Mouse (Mus musculus) intestine, embryonic 15.5 days (tissue): ENCODE measurements around the gene Tyw1. TPM values are rescaled to one million over a fixed set of nuclear protein-coding genes. Genes with fewer than 3 reads are reported as not detected.
"Not testable (repeated sequence)": the region's sequence is repeated elsewhere in the genome, so short reads cannot be mapped to it uniquely, and the experiment has no call there.

ENCODE experiments used
- ATAC-seq: fragments of 200-750 bp; cut with Nextera tagmentation; 2 replicates; pipeline ENCODE4 v1.8.0; 2017; ENCODE audit warnings: moderate TSS enrichment, moderate library complexity
- H3K27ac ChIP-seq: fragments of 300-500 bp; sonication (generic); 2 replicates; pipeline ENCODE4 v1.5.1; 2015; ENCODE audit warnings: mild to moderate bottlenecking, inconsistent platforms
- H3K27me3 ChIP-seq: fragments of 300-500 bp; sonication (generic); replicated peaks from 2 replicates; pipeline ENCODE4 v1.6.1; 2015; ENCODE audit warnings: inconsistent platforms
- H3K36me3 ChIP-seq: fragments of 300-500 bp; sonication (generic); 2 replicates; pipeline ENCODE4 v1.6.1; 2015; ENCODE audit warnings: inconsistent platforms
- H3K4me1 ChIP-seq: fragments of 300-500 bp; sonication (generic); replicated peaks from 2 replicates; pipeline ENCODE4 v1.6.1; 2015; ENCODE audit warnings: inconsistent platforms
- H3K4me2 ChIP-seq: fragments of 300-500 bp; sonication (generic); replicated peaks from 2 replicates; pipeline ENCODE4 v1.6.1; 2015; ENCODE audit warnings: mild to moderate bottlenecking, inconsistent platforms
- H3K4me3 ChIP-seq: fragments of 300-500 bp; sonication (generic); replicated peaks from 2 replicates; pipeline ENCODE4 v1.5.1; 2015; ENCODE audit warnings: inconsistent platforms
- H3K9ac ChIP-seq: fragments of 300-500 bp; sonication (generic); 2 replicates; pipeline ENCODE4 v1.6.1; 2015; ENCODE audit warnings: inconsistent platforms
- H3K9me3 ChIP-seq: fragments of 300-500 bp; sonication (generic); 2 replicates; pipeline ENCODE4 v1.6.1; 2016; ENCODE audit warnings: inconsistent platforms
- WGBS: fragments of 180-500 bp; shearing (Covaris S2); methylation state at CpG from one replicate; pipeline ENCODE4 v1.1.7; 2015; 5-methylcytosine and 5-hydroxymethylcytosine counted together
- polyA plus RNA-seq: library from polyadenylated mRNA; unstranded; fragments of >200 nt; fragmentation: Nextera tagmentation; extraction: Ambion mirVana; gene quantifications from 2 replicates; pipeline ENCODE4 v1.2.1, GENCODE M21; 2015

The Tyw1 gene
- polyA plus RNA-seq, 1 experiment from 2014 or later = 24.0 TPM

DNA sequence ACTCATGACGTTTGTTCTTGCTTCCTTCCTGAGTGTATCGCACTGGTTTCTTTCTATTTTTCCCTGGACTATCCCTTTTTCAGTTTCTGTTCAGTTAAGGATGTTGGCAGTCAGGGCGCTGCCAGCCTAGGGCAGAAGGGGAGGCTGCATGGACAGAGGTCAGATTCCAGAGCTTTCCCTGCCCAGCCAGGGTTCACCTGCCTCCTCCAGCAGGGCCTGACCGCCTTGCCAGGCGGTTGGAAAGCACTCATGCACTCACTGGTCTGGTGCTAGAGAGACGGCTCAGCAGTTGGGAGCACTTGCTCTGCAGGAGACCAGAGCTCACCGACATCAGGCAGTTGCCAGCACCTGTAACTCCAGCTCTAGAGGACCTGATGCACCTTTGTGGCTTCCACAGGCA is 16.2 kb upstream of the Tyw1 start:
- ATAC-seq = no peak
- Histone ChIP-seq H3K4me2 (no peak overlapping the region), H3K27me3 (no peaks in the 10 kb centered on the region), H3K9ac (no peak overlapping the region), H3K27ac (no peak overlapping the region), H3K36me3 (peaks cover 65% of the 10 kb centered on the region), H3K4me1 (no peaks in the 10 kb centered on the region), H3K9me3 (no peaks in the 10 kb centered on the region), H3K4me3 (no peak overlapping the region)
- 92% methylated on average over 7 of the region's 7 CpGs for WGBS

DNA sequence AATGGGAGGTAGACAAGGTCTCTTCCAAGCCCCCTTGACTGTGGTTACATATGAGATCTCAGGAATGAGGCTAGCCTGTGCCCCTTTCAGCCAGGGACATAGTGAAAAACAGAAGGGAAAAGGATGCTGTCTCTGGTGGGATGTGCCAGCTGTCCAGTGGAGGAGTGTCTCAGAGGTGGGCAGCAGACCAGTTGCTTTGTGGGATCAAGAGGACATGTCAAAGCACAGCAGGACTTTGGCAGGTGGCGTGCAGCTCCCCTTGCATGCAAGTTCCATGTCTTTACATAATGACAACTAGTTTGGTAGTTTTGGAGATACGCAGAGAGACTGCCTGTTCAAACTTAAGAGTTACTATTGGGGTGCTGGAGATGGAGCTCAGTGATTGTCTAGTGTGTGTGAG is 15.6 kb upstream of the Tyw1 start:
- Histone ChIP-seq H3K36me3 (peaks cover 65% of the 10 kb centered on the region), H3K27ac (no peak overlapping the region), H3K4me3 (no peak overlapping the region), H3K27me3 (no peaks in the 10 kb centered on the region), H3K9me3 (no peaks in the 10 kb centered on the region), H3K4me2 (no peak overlapping the region), H3K9ac (no peak overlapping the region), H3K4me1 (no peaks in the 10 kb centered on the region)
- WGBS = 93% methylated on average over 2 of the region's 2 CpGs
- ATAC-seq = no peak

GRCm38 (mm10) chr5:130241426-130241825 is 14.0 kb upstream of the Tyw1 start:
- Histone ChIP-seq H3K27me3 (no peaks in the 10 kb centered on the region), H3K4me3 (no peak overlapping the region), H3K9me3 (no peaks in the 10 kb centered on the region), H3K4me2 (no peak overlapping the region), H3K27ac (no peak overlapping the region), H3K36me3 (peaks cover 59% of the 10 kb centered on the region), H3K4me1 (no peaks in the 10 kb centered on the region), H3K9ac (no peak overlapping the region)
- 89% methylated on average over 12 of the region's 12 CpGs for WGBS
- ATAC-seq = no peak

- Histone ChIP-seq H3K9ac (no peak overlapping the region), H3K4me2 (no peak overlapping the region), H3K4me1 (no peaks in the 10 kb centered on the region), H3K4me3 (no peak overlapping the region), H3K27ac (no peak overlapping the region), H3K27me3 (no peaks in the 10 kb centered on the region), H3K36me3 (peaks cover 42% of the 10 kb centered on the region), H3K9me3 (no peaks in the 10 kb centered on the region)
- no peak for ATAC-seq
- 77% methylated on average over 5 of the region's 5 CpGs for WGBS
These were observed 7.6 kb upstream of the Tyw1 start for GRCm38 (mm10) chr5:130247823-130248222.

GRCm38 (mm10) chr5:130254164-130255016 is 1.0 kb upstream of the Tyw1 start:
- WGBS = 10% methylated on average over 19 of the region's 19 CpGs
- peak overlapping the region; percentile 84 for H3K4me2 ChIP-seq
- peak overlapping the region; percentile 80 for H3K9ac ChIP-seq
- peak overlapping the region; percentile 69 for H3K4me3 ChIP-seq
- peaks cover 4% of the 10 kb centered on the region; the same call in 1 of the 2 replicates for H3K4me1 ChIP-seq
- peaks cover 3% of the 10 kb centered on the region; the same call in 1 of the 2 replicates for H3K36me3 ChIP-seq
- H3K27ac ChIP-seq = peak overlapping the region; percentile 84
- ATAC-seq = peak; percentile 1; the same call in 1 of the 2 replicates
- no peaks in the 10 kb centered on the region for H3K27me3 ChIP-seq
- H3K9me3 ChIP-seq = no peaks in the 10 kb centered on the region

- not testable (repeated sequence) for H3K36me3 ChIP-seq, H3K4me1 ChIP-seq, H3K9me3 ChIP-seq, H3K27me3 ChIP-seq
- ATAC-seq = peak; percentile 3; the same call in 1 of the 2 replicates
- peak overlapping the region; percentile 84 for H3K4me2 ChIP-seq
- peak overlapping the region; percentile 42; the same call in 1 of the 2 replicates for H3K9ac ChIP-seq
- peak overlapping the region; percentile 69 for H3K4me3 ChIP-seq
- 27% methylated on average over 20 of the region's 20 CpGs for WGBS
- H3K27ac ChIP-seq = peak overlapping the region; percentile 81
These were observed 543 bp downstream of the Tyw1 start for GRCm38 (mm10) chr5:130255799-130256525.

DNA sequence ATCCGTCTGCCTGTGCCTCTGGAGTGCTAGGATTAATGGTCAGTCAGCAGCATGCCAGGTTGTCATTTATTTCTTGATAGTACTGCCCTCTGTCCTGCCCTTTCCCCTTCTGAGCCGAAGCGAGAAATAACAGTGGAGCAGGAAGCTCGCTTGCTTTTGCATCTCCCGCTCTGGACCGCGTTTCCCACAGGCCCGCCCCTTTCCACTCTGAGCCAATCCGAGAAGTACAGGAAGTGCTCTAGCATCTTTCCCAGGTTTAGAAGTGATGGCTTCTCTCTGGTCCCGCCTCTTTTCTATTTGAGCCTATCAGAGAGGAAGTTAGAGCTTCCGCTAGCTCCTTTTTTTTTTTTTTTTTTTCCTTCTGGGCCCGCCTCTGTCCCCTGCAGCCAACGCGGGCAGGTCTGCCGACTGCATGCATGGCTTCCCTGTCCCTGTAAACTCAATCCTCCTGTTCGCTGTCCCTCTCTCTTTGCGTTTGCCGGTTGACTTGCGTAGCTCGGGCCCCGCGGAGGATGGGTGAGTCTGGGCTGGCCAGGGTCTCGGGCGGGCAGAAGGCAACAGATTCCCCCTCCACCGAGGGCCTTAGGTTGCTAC is 1.4 kb downstream of the Tyw1 start:
- no peaks in the 10 kb centered on the region; the same call in 1 of the 2 replicates for H3K36me3 ChIP-seq
- peak overlapping the region; percentile 84 for H3K4me2 ChIP-seq
- H3K9me3 ChIP-seq = no peaks in the 10 kb centered on the region
- ATAC-seq = peak; percentile 94
- H3K9ac ChIP-seq = peak overlapping the region; percentile 74
- WGBS = under 1% methylated on average over 25 of the region's 25 CpGs
- H3K4me1 ChIP-seq = peaks cover 4% of the 10 kb centered on the region; the same call in 1 of the 2 replicates
- peak overlapping the region; percentile 81 for H3K27ac ChIP-seq
- H3K4me3 ChIP-seq = peak overlapping the region; percentile 69
- no peaks in the 10 kb centered on the region for H3K27me3 ChIP-seq

- no peak for ATAC-seq
- Histone ChIP-seq H3K9me3 (no peaks in the 10 kb centered on the region), H3K4me3 (peak overlapping the region; percentile 69), H3K27ac (peak overlapping the region; percentile 79), H3K27me3 (no peaks in the 10 kb centered on the region), H3K36me3 (no peaks in the 10 kb centered on the region; the same call in 1 of the 2 replicates), H3K9ac (peak overlapping the region; percentile 74), H3K4me2 (peak overlapping the region; percentile 84), H3K4me1 (peaks cover 4% of the 10 kb centered on the region; the same call in 1 of the 2 replicates)
- 7% methylated on average over 8 of the region's 8 CpGs for WGBS
These were observed 1.9 kb downstream of the Tyw1 start for GRCm38 (mm10) chr5:130257303-130257702.

DNA sequence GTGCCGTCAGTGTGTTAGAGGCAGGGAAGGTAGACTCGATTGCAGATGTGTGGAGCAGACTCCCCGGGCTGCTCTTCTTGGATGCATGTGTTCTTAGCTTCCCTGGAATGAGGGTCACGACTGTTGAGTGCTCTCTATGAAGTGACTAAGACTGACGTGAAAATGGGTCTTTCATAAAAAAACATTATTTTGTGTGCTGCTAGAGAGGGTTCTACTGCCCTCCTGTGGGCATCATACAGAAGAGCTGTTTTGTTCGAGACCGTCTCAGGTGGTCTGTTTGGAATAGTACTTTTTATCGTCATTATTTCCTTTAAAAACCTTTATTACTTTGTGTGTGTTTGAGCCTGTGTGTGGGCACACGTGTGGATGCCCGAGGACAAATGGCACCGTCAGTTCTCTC is 8.0 kb downstream of the Tyw1 start:
- WGBS = 78% methylated on average over 11 of the region's 11 CpGs
- Histone ChIP-seq H3K27me3 (no peaks in the 10 kb centered on the region), H3K9me3 (no peaks in the 10 kb centered on the region), H3K36me3 (peaks cover 17% of the 10 kb centered on the region), H3K4me2 (no peak overlapping the region), H3K27ac (no peak overlapping the region), H3K9ac (no peak overlapping the region), H3K4me3 (no peak overlapping the region), H3K4me1 (no peaks in the 10 kb centered on the region)
- ATAC-seq = no peak

DNA sequence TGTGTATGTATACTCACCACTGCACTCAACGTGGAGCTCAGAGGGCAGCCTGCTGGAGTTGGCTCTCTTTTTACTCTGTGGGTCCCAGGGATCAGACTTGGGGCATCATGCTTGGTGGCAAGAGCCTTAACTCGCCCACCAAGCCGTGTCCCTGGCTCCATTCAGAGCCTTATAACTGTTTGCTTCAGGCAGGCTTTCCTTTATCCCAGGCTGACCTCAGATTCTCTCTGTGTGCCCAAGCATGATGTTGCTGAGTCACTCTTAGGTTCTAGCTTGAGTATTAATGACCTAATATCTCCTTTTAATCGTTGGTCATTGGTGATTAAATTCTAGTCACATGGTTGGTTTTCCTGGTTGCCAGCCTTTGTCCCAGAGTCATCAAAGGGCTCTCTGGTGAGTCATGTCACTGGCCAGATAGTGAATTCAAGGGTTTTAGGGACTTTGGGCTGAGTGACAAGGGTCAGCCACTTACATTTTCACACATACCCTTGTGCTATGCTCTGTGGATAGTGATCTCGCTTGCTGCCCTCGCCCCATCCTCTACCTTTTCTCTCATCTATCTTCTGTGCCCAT is 9.1 kb downstream of the Tyw1 start:
- WGBS = 85% methylated on average over 6 of the region's 6 CpGs
- 0 out of 2 replicates have a peak, but pooled peaks have one; percentile 57 for ATAC-seq
- no peaks in the 10 kb centered on the region for H3K9me3 ChIP-seq
- no peak overlapping the region for H3K27ac ChIP-seq
- no peaks in the 10 kb centered on the region for H3K4me1 ChIP-seq
- H3K9ac ChIP-seq = no peak overlapping the region
- no peaks in the 10 kb centered on the region for H3K27me3 ChIP-seq
- peaks cover 19% of the 10 kb centered on the region for H3K36me3 ChIP-seq
- H3K4me3 ChIP-seq = no peak overlapping the region
- H3K4me2 ChIP-seq = no peak overlapping the region

- Histone ChIP-seq H3K9me3 (no peaks in the 10 kb centered on the region), H3K4me1 (no peaks in the 10 kb centered on the region), H3K4me2 (no peak overlapping the region), H3K36me3 (peaks cover 24% of the 10 kb centered on the region), H3K27me3 (no peaks in the 10 kb centered on the region), H3K4me3 (no peak overlapping the region), H3K27ac (no peak overlapping the region), H3K9ac (no peak overlapping the region)
- ATAC-seq = no peak
- 88% methylated on average over 7 of the region's 7 CpGs for WGBS
These were observed 11.2 kb downstream of the Tyw1 start for GRCm38 (mm10) chr5:130266651-130267050.

DNA sequence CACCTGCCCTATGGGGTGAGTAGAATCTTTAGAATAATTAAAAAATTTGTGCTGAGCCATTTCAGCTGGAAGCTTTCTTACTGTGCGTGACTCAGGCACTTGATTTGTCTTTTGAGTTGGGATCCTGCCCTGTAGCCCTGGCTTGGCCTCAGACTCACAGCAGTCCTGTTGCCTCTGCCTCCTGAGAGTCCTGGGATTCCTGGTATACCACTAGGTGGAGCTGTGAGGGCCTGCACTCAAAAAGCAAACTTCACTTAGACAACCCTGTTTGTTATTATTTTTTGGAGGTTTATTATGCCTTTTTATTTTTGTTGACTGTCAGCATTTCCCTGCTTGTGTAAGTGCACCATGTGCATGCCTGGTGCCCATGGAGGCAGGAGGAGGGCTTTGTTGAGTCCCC is 11.9 kb downstream of the Tyw1 start:
- Histone ChIP-seq H3K4me1 (no peaks in the 10 kb centered on the region), H3K27ac (no peak overlapping the region), H3K27me3 (no peaks in the 10 kb centered on the region), H3K36me3 (peaks cover 24% of the 10 kb centered on the region), H3K9ac (no peak overlapping the region), H3K4me2 (no peak overlapping the region), H3K4me3 (no peak overlapping the region), H3K9me3 (no peaks in the 10 kb centered on the region)
- WGBS = 72% methylated on average over 1 of the region's 1 CpGs
- no peak for ATAC-seq
